Mouse (Mus musculus): ENCODE data around the gene Cdkal1.

DNA sequence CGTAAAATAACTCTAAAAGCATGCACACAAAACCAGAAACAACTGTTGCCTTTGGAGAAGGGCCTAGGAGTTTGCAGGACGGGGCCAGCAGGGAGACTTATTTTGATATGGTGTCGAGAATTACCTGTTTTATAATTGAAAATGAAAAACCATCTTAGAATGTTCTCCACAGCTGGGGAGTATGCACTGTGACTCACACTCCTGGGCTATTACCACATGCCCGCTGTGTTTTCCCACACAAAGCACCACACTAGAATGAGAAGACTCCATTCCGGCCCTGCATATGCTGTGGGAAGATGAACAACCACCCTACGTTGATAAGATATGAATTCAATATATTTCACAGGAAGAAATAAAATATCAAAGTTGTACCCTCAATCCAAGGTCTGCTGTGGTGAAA lies 426.3 kb downstream of the Cdkal1 start:
- TF ChIP-seq GATA1 (IDR thresholded peaks at IDR 0.05; ENCODE audit: borderline replicate concordance, low read length) (no peak), FLI1 (IDR thresholded peaks at IDR 0.05; ENCODE audit: low read length) (no peak)

All from megakaryocyte, embryonic 14.5 days (primary cell).